Mouse (Mus musculus): ENCODE measurements around the gene Smarca1.

The Smarca1 gene

DNA sequence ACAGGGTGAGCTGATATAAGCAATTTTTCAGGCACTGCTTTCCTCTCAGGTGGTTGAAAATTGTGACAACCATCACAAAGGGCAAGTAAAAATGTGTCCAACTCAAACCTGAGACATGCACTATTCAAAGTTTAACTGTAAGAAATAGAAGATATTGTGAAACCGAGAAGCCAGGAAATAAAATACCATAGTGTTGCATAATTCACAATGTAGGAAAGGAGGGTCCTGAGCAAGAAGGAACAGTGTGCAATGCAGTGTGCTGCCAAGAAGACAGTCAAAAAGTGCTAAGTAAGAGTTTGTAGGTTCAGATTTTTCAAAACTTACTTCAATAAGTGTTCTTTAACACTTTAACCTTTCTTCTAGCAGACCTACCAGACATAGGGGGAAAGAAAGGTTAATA, 128.3 kb downstream of the Smarca1 start:
- no peak for DNase-seq (ENCODE audit: low spot score)

DNA sequence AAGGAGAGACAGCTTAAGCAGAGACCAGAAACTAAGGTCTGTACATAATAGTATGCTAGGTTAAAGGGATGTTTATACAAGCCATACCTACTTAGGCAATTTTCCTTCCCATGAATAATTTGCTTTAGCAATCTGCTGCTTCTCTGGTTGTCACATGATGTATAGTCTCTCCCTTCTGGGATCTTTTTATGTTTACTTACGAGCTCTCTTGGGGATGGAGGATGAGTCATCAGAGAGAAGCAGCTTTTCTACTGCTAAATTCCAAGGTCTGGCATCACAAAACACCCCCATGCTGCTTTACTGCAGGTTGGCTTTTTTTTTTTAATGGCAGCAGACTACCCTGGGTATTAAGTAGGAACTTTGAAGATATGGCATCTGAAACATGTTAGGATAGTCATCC, 132.6 kb downstream of the Smarca1 start:
- no peak for DNase-seq (ENCODE audit: low spot score)
